Mouse (Mus musculus): ENCODE data around the gene D230025D16Rik. TPM values are rescaled to one million over a fixed set of nuclear protein-coding genes. Genes with fewer than 3 reads are reported as not detected.

Gene D230025D16Rik
- polyA plus RNA-seq, 1 experiment from 2014 or later: 38.2 TPM

GRCm38 (mm10) chr8:105298351-105299252, 73.7 kb downstream of the D230025D16Rik start:
- Histone ChIP-seq H3K9me3 (no peaks in the 10 kb centered on the region), H3K27me3 (no peaks in the 10 kb centered on the region), H3K4me3 (peak overlapping the region; percentile 98), H3K4me1 (peaks cover 33% of the 10 kb centered on the region), H3K36me3 (peaks cover 36% of the 10 kb centered on the region), H3K4me2 (peak overlapping the region; percentile 91), H3K27ac (0 out of 2 replicates have a peak overlapping the region, but pooled peaks have one; percentile 65), H3K9ac (peak overlapping the region; percentile 94)
- ATAC-seq (ENCODE audit: borderline replicate concordance, extremely low read depth, low FRiP score, low TSS enrichment): no peak
- 47% methylated on average over 18 of the region's 18 CpGs for WGBS

GRCm38 (mm10) chr8:105299962-105300361, 75.0 kb downstream of the D230025D16Rik start:
- Histone ChIP-seq H3K4me3 (no peak overlapping the region), H3K4me1 (peaks cover 43% of the 10 kb centered on the region), H3K27ac (no peak overlapping the region), H3K9ac (no peak overlapping the region), H3K27me3 (no peaks in the 10 kb centered on the region), H3K36me3 (peaks cover 43% of the 10 kb centered on the region), H3K4me2 (no peak overlapping the region), H3K9me3 (no peaks in the 10 kb centered on the region)
- 88% methylated on average over 8 of the region's 8 CpGs for WGBS
- ATAC-seq (ENCODE audit: borderline replicate concordance, extremely low read depth, low FRiP score, low TSS enrichment): no peak

Other genes with a start within 250 kb of the D230025D16Rik start
- not detected in 2 replicates for gene Ces2h, start 224.3 kb upstream of the D230025D16Rik start, polyA plus RNA-seq (2015; fragmentation: Nextera tagmentation; extraction: Ambion mirVana)
- gene Ces3a, start 176.5 kb upstream of the D230025D16Rik start, polyA plus RNA-seq (2015; fragmentation: Nextera tagmentation; extraction: Ambion mirVana): not detected in 2 replicates
- gene Ces3b, start 141.4 kb upstream of the D230025D16Rik start, polyA plus RNA-seq (2015; fragmentation: Nextera tagmentation; extraction: Ambion mirVana): not detected in 2 replicates
- gene Ces4a, start 93.3 kb upstream of the D230025D16Rik start, polyA plus RNA-seq (2015; fragmentation: Nextera tagmentation; extraction: Ambion mirVana): not detected in 2 replicates
- 62.9 and 63.3 TPM in 2 replicates for gene Cbfb, start 54.5 kb upstream of the D230025D16Rik start, polyA plus RNA-seq (2015; fragmentation: Nextera tagmentation; extraction: Ambion mirVana)
- 23.4 and 26.0 TPM in 2 replicates for gene B3gnt9, start 30.0 kb downstream of the D230025D16Rik start, polyA plus RNA-seq (2015; fragmentation: Nextera tagmentation; extraction: Ambion mirVana)
- 29.8 and 33.6 TPM in 2 replicates for gene Tradd, start 39.5 kb downstream of the D230025D16Rik start, polyA plus RNA-seq (2015; fragmentation: Nextera tagmentation; extraction: Ambion mirVana)
- gene Fbxl8, start 39.5 kb downstream of the D230025D16Rik start, polyA plus RNA-seq (2015; fragmentation: Nextera tagmentation; extraction: Ambion mirVana): 4.8 and 4.9 TPM in 2 replicates
- gene Hsf4, start 44.7 kb downstream of the D230025D16Rik start, polyA plus RNA-seq (2015; fragmentation: Nextera tagmentation; extraction: Ambion mirVana): 0.61 and 0.69 TPM in 2 replicates
- gene Nol3, start 51.0 kb downstream of the D230025D16Rik start, polyA plus RNA-seq (2015; fragmentation: Nextera tagmentation; extraction: Ambion mirVana): 1.5 and 1.7 TPM in 2 replicates
- gene 4931428F04Rik, start 64.7 kb downstream of the D230025D16Rik start, polyA plus RNA-seq (2015; fragmentation: Nextera tagmentation; extraction: Ambion mirVana): 9.7 and 10.0 TPM in 2 replicates
- gene Exoc3l, start 71.0 kb downstream of the D230025D16Rik start, polyA plus RNA-seq (2015; fragmentation: Nextera tagmentation; extraction: Ambion mirVana): 30.3 and 32.9 TPM in 2 replicates
- gene E2f4, start 72.5 kb downstream of the D230025D16Rik start, polyA plus RNA-seq (2015; fragmentation: Nextera tagmentation; extraction: Ambion mirVana): 76.4 and 77.3 TPM in 2 replicates
- gene Elmo3, start 80.5 kb downstream of the D230025D16Rik start, polyA plus RNA-seq (2015; fragmentation: Nextera tagmentation; extraction: Ambion mirVana): 10.1 and 12.1 TPM in 2 replicates
- 1.6 and 2.8 TPM in 2 replicates for gene Lrrc29, start 101.1 kb downstream of the D230025D16Rik start, polyA plus RNA-seq (2015; fragmentation: Nextera tagmentation; extraction: Ambion mirVana)
- 110 and 116 TPM in 2 replicates for gene Tmem208, start 101.2 kb downstream of the D230025D16Rik start, polyA plus RNA-seq (2015; fragmentation: Nextera tagmentation; extraction: Ambion mirVana)
- gene Fhod1, start 122.8 kb downstream of the D230025D16Rik start, polyA plus RNA-seq (2015; fragmentation: Nextera tagmentation; extraction: Ambion mirVana): 10.6 and 11.9 TPM in 2 replicates
- 6.4 and 7.2 TPM in 2 replicates for gene Slc9a5, start 123.7 kb downstream of the D230025D16Rik start, polyA plus RNA-seq (2015; fragmentation: Nextera tagmentation; extraction: Ambion mirVana)
- 1.1 and 1.5 TPM in 2 replicates for gene Plekhg4, start 148.1 kb downstream of the D230025D16Rik start, polyA plus RNA-seq (2015; fragmentation: Nextera tagmentation; extraction: Ambion mirVana)
- not detected in 2 replicates for gene Kctd19, start 188.4 kb downstream of the D230025D16Rik start, polyA plus RNA-seq (2015; fragmentation: Nextera tagmentation; extraction: Ambion mirVana)
- gene Lrrc36, start 188.4 kb downstream of the D230025D16Rik start, polyA plus RNA-seq (2015; fragmentation: Nextera tagmentation; extraction: Ambion mirVana): 0.43 and 0.67 TPM in 2 replicates
- gene Tppp3, start 246.4 kb downstream of the D230025D16Rik start, polyA plus RNA-seq (2015; fragmentation: Nextera tagmentation; extraction: Ambion mirVana): 63.3 and 63.6 TPM in 2 replicates